Mouse (Mus musculus) left cerebral cortex, postnatal 4 days (tissue): ENCODE measurements around the gene Sh3bgrl2. TPM values are rescaled to one million over a fixed set of nuclear protein-coding genes. Genes with fewer than 3 reads are reported as not detected.

ENCODE experiments used
- DNase-seq: peaks from one replicate; pipeline ENCODE4 v3.0.0-alpha.2; 2022
- intact Hi-C: fragments of 180-260 bp; cut with DNase I; formaldehyde crosslinking; loops from one replicate; pipeline ENCODE4 v1.15.1; 2025
- total RNA-seq, 2 experiments: library from RNA; stranded (reverse); gene quantifications; 2 replicates each; pipeline ENCODE4 v1.2.3; 2021

The Sh3bgrl2 gene
- total RNA-seq, 2 experiments from 2014 or later = 12.7 to 14.1 TPM

- no peak for DNase-seq
- intact Hi-C loops = no loop called here
These were observed 39.0 kb downstream of the Sh3bgrl2 start for GRCm38 (mm10) chr9:83587116-83587515.

GRCm38 (mm10) chr9:83589063-83589462 is 40.9 kb downstream of the Sh3bgrl2 start:
- intact Hi-C loops = no loop called here

GRCm38 (mm10) chr9:83589680-83590467 is 41.7 kb downstream of the Sh3bgrl2 start:
- intact Hi-C loops = no loop called here
- no peak for DNase-seq

More at GRCm38 (mm10) chr9:83589063-83589462, 40.9 kb downstream of the Sh3bgrl2 start:
- DNase-seq = no peak

- intact Hi-C loops = no loop called here
- no peak for DNase-seq
These were observed 43.8 kb downstream of the Sh3bgrl2 start for GRCm38 (mm10) chr9:83591848-83592456.

GRCm38 (mm10) chr9:83593811-83594210 is 45.7 kb downstream of the Sh3bgrl2 start:
- no peak for DNase-seq
- intact Hi-C loops = no loop called here

- intact Hi-C loops = loop anchor here (5.0 kb wide), 1 partner anchor 624 kb away; no protein-coding TSS in a partner anchor
- no peak for DNase-seq
These were observed 48.0 kb downstream of the Sh3bgrl2 start for GRCm38 (mm10) chr9:83596132-83596531.

- intact Hi-C loops = loop anchor here (5.0 kb wide), 1 partner anchor 625 kb away; no protein-coding TSS in a partner anchor
- no peak for DNase-seq
These were observed 48.7 kb downstream of the Sh3bgrl2 start for GRCm38 (mm10) chr9:83596646-83597481.

- intact Hi-C loops = loop anchor here (5.0 kb wide), 1 partner anchor 626 kb away; no protein-coding TSS in a partner anchor
- DNase-seq = no peak
These were observed 49.9 kb downstream of the Sh3bgrl2 start for GRCm38 (mm10) chr9:83598047-83598446.

GRCm38 (mm10) chr9:83599505-83599904 is 51.4 kb downstream of the Sh3bgrl2 start:
- intact Hi-C loops = loop anchor here (5.0 kb wide), 1 partner anchor 627 kb away; no protein-coding TSS in a partner anchor

GRCm38 (mm10) chr9:83600286-83601048 is 52.3 kb downstream of the Sh3bgrl2 start:
- intact Hi-C loops = no loop called here
- peak; percentile 22 for DNase-seq

More at GRCm38 (mm10) chr9:83599505-83599904, 51.4 kb downstream of the Sh3bgrl2 start:
- peak; percentile 25 for DNase-seq

GRCm38 (mm10) chr9:83602176-83602770 is 54.1 kb downstream of the Sh3bgrl2 start:
- intact Hi-C loops = no loop called here
- DNase-seq = no peak

- no peak for DNase-seq
- intact Hi-C loops = no loop called here
These were observed 55.0 kb downstream of the Sh3bgrl2 start for GRCm38 (mm10) chr9:83603159-83603558.

GRCm38 (mm10) chr9:83605886-83606640 is 57.9 kb downstream of the Sh3bgrl2 start:
- DNase-seq = peak; percentile 12
- intact Hi-C loops = loop anchor here (5.0 kb wide), 1 partner anchor 119 kb away; no protein-coding TSS in a partner anchor

- intact Hi-C loops = loop anchor here (5.0 kb wide), 1 partner anchor 121 kb away; no protein-coding TSS in a partner anchor
These were observed 60.0 kb downstream of the Sh3bgrl2 start for GRCm38 (mm10) chr9:83608135-83608534.

GRCm38 (mm10) chr9:83609422-83610297 is 61.5 kb downstream of the Sh3bgrl2 start:
- intact Hi-C loops = loop anchor here (5.0 kb wide), 1 partner anchor 122 kb away; no protein-coding TSS in a partner anchor
- peak; percentile 90 for DNase-seq

More at GRCm38 (mm10) chr9:83608135-83608534, 60.0 kb downstream of the Sh3bgrl2 start:
- no peak for DNase-seq

GRCm38 (mm10) chr9:83615912-83616585 is 67.9 kb downstream of the Sh3bgrl2 start:
- no peak for DNase-seq
- intact Hi-C loops = no loop called here

GRCm38 (mm10) chr9:83616586-83617081 is 68.5 kb downstream of the Sh3bgrl2 start:
- no peak for DNase-seq
- intact Hi-C loops = no loop called here
